Mouse (Mus musculus) adrenal gland, postnatal 10 days (tissue): ENCODE results near the gene Trim39. TPM values are rescaled to one million over a fixed set of nuclear protein-coding genes. Genes with fewer than 3 reads are reported as not detected.

Source experiments
- DNase-seq: peaks from one replicate; pipeline ENCODE4 v3.0.0; 2021; ENCODE audit warnings: mixed read lengths
- long read RNA-seq, 2 experiments: library from polyadenylated mRNA; stranded (forward); transcript quantifications; one replicate each; pipeline ENCODE4 v2.0.0; 2021
- total RNA-seq, 2 experiments: library from RNA; stranded (reverse); gene quantifications; 2 replicates each; pipeline ENCODE4 v1.2.3; 2021

Gene Trim39
- total RNA-seq = 10 to 100 TPM; 13.8 to 17.8 TPM
- long read RNA-seq, experiment 1, transcript Trim39-203 (7 exons, 3,204 nt) = major isoform, 13 of 23 reads
- long read RNA-seq, experiment 1, partial matches to known transcripts = 5 of 23 reads
- long read RNA-seq, experiment 1, other reads (novel, unspliced or antisense) = 3 of 23 reads
- long read RNA-seq, experiment 2, partial matches to known transcripts = 2 of 11 reads
- long read RNA-seq, experiment 2, other reads (novel, unspliced or antisense) = 3 of 11 reads

DNA sequence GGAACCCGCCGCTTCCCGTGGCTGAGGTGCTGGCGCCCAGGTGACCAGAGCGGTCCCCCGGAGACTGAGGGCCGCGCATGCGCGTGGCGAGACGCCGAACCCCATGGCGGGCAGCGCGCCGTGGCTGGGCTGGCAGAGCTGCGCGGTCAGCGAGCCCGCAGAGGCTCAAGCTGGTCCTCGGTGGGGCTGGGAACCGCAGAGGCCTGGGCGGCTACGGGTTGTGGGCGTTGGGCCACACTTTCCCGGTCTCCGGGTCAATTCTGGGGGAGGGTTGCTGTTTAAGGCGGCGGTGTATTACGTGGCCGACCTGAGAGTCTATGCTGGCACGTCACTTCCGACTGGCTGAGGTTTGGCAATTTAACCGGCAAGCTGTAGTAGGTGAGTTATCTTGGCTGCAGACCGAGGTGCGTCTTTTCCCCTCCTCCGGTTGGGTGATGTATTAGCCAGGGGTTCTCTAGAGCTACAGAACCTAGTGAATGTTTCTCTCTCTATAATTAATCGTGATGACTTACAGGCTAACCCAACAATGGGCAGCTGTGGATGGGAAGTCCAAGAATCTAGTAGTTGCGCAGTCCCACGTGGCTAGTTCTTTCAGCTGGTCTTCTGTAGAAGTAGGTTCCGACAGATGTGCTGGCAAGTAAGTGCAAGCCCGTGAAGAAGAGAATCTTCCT, at the start of gene Trim39:
TSS of gene Trim39 (minus strand) at position 662 of the 671 bp plus-strand sequence.
- DNase-seq = no peak

DNA sequence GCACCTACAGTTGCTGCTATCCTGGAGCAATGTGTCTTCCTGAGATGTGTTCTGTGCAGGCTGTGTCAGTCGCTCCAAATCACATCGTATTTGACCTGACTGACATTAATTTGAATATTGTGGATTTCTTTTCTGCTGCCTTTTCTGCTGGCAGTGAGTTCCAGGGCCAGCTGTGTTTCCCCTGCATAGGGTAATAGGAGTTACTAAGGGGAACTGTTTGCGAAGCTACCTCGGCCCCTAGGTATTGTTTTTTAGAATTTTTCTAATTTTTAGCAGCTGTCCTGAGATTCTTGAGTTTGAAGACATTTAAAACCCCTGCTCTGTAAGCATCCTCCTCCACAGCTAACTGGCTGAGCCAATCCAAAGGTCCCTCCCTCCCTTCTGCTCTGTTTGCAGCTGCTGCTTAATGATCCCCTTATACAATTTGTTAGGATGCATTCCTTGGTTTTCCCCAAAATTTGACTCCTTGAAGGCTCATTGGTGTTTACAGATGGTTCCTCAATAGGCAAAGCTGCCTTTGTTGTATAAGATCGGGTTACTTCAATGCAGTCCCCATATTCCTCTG, 43.7 kb upstream of the Trim39 start:
- DNase-seq = no peak

DNA sequence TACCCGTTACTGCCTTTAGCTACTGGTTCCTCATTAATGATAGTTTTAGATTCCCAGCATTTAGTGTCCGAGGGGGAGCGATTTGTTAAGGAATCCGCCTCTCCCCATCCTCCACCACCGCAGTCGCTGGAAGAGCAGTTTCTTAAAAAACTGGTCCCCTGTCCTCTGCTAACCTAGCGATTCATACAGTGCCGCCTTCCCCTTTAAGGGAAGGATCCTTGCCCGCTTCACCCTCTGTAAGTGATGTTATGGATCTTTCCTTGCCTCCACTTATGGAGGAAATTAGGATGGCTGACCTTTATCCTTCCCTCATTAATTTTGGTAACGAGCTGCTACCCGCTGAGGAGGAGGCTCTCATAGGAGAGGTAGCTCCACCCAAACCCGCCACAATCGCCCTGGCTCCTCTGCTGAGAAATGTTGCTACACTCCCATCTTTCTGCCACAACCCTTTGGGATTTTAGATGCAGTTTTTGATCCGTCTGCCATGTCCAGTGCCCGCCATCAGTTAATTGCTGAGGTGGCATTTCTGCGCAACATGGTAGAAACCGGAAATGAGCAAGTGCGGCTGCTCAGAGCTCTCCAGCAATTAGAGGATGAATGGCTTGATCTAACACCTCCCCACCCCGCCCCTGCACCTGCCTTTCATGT, 43.1 kb upstream of the Trim39 start:
- DNase-seq = peak; percentile 51

DNA sequence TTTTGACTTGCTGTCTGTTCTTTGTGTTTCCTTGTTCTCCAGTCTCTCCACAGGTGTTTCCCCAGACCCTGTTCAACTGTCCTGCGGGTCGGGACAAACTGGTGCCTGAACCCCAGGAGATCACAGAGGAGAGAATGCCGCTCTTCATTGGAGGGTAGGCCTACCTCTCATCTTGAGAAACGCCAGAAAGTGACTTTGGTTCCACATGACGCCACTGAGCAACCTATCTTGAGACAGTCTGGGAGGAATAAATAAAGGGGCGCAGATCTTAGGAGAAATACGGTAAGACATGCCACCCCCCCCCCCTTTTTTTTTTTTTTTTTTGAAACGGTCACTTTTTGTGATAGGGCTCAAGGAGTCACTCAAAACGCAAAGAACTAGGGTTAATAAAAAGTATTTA, 42.5 kb upstream of the Trim39 start:
- no peak for DNase-seq

DNA sequence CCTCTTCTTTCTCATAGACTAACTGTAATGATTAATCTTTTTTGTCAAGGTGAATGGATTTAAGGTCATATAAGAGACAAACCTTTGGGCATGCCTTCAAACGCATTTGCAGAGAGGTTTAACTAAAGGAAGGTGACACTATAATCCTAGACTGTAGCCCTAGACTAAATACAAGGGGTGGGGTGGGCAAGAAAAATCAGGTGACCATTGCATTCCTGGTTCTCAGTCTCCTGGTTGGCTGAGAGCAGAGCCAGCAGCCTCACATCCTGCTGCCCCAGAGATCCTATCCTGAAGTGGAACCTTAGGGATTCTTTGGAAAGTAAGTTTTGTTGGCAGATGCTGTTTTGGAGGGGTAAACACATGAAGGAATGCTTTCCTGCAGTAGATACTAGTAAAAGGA, 37.2 kb upstream of the Trim39 start:
- DNase-seq = no peak

DNA sequence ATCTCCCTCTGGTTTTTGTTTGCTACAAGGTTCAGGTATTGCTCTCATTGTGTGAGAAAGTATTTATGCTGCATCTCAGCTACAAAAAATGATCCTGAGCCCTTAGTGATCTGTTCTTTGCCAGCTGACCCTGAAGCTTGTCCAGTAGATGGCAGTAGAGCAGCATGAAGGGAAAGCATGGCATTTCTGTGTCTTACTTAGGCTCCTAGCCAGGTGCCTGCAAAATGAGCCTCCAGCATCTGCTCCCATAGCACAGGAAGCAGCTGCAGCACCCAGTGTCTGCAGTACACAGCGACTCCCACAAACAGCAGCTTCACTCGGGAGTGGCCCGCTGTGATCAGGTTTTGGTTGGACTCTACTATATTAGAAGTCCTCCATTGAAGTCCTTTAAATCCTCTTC, 36.8 kb upstream of the Trim39 start:
- DNase-seq = peak; percentile 77

DNA sequence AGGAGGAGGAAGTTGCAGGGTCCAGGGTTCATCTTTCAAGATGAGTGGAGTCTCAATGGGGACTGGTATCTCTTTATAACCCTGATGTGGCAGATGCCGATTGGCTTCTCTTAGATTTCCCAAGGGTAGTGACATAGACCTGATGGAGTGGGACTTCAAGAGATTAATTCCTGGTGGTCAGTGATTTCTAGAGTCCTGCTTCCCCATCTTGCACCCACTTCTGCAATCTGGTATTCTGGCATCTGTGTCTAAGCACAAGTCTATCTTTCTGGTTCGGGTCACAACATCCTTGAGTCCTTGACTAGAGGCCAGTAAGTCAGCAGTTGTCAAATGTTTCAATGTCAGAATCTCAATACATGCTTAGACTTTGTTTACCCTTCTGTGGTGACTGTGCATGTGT, 14.3 kb upstream of the Trim39 start, which contains the start of gene H2-M10.2:
TSS of gene H2-M10.2 (minus strand) at position 101 of the 400 bp plus-strand sequence.
- DNase-seq = no peak

DNA sequence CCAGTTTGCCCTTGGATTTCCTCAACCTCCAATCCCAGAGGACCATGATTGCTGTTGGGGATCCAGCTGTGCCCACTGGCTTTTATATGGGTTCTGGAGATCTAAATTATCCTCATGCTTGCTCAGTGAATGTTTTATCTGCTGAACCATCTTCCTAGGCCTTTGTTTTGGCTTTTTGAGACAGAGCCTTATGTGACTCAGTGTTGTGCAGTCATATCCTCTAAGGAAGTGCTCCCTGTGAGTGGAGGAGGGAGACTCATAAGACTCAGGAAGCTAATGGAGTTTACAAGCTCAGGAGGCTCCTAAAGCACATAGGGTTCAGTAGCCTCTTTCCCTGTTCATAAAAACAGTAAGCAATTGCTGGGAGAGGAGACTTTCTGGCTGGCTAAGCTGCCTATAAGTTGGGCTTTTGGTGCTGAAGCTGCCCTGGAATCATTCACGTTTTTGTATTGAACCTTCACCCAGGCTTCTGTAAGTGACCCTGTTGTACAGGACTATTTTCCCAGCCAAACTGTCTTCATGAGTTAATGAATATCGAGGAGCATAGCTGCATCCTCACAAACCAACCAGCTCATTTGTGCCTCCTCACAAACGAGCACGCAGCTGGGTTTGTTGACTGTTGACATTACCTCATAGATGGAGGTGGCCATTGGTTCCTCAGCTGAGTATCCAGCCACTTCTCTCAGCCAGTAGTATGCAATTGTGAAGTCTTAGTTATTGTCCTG, 9.6 kb upstream of the Trim39 start:
- no peak for DNase-seq

DNA sequence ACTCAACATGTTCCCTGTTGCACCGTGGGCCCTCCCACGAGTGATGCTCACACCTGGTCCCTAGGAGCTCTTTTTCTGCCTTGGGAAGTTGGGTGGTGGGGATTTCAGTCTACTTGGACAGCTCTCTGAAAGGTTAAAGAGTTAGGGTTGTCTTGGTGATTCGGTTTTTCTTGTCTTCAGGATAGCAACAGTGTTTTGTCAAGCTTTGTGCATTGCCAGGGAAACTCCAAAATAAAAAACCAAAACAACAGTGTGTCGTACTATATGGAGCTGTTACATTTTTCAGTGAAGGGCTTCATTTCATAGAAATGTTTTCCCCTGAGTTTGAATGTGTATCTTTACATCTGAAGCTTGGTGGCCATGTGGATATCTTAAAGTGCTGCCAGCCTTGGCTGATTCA, 2.7 kb upstream of the Trim39 start:
- no peak for DNase-seq

DNA sequence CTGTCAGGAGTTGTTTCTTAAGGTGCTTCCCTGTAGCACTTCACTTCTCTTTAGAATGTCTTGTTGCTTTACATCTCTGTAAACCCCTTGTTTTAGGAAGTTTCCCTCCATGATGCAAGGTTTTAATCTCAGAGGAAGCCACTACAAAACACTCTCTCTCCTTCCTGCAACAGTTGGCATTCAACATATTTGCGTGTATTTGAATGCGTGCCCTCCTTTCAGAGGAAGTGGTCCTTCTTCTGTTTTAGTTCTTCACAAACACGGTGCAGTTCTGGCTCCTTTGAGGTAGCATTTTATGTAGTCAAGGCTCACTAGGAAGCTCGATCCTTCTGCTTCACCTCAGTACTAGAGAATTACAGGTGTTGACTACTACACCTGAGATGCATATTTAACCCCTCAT, 1.7 kb upstream of the Trim39 start:
- no peak for DNase-seq

DNA sequence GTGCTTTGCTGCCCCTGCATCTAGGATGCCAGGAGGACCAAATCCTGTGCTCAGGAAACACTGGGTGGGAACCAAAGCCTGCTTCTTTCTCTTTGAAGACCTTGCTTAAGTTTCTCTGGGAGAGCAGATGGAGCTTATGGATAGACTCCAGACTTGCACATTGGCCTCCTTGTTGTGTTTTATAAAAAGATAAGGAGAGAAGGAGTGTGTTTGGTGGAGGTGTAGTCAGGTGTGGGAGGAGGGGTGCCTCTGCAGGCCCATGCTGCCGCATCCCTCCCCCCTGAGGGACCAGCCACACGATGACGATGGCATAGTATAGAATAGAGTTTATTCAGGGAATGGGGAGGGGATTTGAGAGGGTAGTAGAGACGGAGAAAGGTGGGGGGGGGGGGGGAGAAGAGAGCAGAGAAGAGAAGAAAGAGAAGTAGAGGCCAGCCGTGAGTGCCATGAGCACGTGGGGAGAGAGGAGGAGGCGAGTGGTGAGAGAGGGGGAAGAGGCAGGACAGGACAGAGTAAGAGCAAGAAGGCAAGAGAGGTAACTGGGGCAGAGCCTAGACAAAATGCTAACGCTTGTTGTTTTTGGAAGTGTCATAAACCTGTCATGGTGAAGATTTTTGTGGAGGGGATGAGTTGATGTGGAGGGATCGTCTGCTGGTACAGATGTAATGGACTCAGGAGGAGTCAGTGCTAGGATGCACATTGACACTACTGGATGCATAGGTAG, 758 bp upstream of the Trim39 start:
- DNase-seq = no peak

DNA sequence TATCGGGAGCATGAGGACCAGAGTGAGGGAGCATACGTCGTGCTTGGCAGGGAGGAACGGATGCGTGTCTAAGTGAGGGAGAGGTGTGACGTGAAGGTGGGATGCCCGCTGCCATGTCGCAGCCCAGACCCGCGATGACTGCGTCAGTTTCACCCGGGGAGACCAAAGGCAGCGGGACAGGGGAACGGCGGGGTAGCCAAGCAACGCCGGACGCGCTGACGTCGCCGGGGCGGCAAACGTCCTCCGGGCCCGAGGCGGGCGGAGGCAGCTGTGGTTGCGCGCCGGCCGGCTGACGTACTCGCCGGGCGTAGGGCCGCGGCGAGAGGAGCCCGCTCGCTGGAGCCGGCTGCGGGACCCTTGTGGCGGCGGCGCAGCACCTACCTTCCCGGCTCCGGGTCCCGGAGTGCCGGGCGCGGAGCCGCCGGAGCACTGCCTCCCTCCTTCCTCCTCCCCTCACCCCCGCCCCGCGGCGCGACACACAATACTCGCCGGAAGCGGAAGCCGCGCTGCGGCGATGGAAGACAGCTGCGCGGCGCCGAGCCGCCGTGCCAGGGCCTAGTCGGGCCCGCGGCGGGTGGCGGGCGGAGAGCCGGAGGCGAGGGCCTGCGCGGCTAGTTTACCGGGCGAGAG, 976 bp downstream of the Trim39 start:
- DNase-seq = peak; percentile 91

DNA sequence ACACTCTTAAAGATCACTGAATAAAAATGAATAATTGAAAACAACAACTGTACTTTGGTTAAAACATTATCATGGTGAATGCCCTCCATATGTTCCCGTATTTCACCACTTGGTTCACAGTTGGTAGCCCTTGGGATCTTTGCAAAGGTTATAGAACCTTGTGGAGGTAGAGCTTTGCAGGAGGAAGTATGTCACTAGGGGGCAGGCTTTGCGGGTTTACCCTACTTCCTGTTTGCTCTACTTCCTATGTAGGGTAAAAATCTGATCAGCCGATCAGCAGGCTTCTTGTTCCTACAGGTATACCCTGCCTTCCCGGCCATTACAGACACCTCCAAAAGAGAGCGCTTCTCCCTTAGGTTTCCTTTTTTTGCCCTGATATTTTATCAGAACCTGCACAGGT, 6.2 kb downstream of the Trim39 start:
- DNase-seq = no peak

DNA sequence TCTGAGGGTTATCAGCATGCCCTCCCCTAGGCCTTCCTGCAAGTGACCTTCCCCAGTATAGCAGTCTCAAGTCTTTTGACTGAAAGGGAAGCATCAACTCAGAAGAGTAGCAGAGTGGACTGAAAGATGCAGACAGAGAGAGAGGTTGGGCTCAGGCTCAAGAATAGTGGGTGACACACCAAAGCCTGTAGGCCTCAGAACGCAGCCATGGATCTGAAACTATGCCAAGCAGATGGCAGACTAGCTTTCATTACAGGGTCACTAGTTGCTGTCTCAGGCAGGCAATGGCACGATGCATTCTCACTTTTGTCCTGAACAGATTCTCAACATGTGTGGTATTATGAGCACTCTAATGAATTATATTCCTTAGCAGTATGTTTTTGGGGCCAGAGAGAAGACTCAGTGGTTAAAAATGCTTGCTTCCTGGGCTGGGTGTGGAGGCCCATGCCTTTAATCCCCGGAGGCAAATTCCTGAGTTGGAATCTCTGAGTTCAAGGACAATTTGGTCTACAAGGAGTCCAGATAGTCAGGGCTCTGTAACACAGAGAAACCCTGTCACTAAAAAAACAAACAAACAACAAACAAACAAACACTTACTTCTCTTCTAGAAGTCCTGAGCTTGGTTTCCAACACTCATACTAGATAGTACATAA, 7.6 kb downstream of the Trim39 start:
- DNase-seq = no peak

DNA sequence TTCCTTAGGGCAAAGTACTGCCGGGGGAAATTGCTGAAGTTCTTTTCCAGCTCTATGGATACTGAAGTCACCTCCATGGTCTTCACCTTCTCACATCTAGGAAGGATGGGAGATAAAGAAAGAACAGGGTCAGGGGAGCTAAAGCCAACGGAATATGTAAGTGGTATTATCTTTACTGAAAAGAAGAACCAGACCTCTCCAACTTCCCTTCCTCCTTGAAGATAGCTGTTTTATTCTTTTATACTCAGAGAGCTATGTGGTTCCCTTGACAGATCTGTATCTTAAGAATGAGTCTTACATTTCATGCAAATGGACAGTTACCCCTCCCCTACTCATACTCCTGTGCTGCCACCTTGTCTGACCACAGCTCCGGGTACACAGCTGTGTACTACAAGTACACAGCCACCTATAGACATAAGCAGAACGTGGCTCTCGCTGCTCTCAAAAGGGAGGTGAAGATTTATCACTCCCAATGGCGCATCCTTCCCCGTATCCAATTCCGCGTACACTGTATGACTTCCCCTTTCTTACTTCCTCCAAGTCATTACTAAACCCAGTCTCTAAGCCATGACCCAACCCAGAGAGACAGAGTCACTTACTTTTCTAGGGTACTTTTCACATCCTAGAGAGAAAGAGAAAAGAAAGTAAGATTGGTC, 10.4 kb downstream of the Trim39 start:
- no peak for DNase-seq

DNA sequence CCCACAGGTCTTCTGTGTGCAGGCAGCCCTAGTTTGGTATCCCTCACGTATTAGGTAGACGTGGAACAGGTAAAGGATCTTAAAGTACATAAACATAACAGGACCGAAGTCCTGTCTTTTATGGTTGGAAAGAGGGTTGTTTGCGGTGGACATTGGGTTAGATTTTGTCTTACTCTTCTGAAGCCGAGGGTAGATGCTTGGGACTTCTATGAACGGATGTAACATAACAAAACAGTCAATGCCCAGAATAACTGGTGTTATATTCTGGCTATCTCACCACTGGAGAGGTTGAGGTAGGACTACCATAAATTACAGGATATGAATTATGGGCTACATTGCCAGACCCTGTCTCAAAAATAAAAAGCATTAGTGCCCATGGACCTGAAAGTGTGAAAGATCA, 14.1 kb downstream of the Trim39 start, which contains the start of gene Rpp21:
TSS of gene Rpp21 (minus strand) at position 101 of the 400 bp plus-strand sequence.
- no peak for DNase-seq

DNA sequence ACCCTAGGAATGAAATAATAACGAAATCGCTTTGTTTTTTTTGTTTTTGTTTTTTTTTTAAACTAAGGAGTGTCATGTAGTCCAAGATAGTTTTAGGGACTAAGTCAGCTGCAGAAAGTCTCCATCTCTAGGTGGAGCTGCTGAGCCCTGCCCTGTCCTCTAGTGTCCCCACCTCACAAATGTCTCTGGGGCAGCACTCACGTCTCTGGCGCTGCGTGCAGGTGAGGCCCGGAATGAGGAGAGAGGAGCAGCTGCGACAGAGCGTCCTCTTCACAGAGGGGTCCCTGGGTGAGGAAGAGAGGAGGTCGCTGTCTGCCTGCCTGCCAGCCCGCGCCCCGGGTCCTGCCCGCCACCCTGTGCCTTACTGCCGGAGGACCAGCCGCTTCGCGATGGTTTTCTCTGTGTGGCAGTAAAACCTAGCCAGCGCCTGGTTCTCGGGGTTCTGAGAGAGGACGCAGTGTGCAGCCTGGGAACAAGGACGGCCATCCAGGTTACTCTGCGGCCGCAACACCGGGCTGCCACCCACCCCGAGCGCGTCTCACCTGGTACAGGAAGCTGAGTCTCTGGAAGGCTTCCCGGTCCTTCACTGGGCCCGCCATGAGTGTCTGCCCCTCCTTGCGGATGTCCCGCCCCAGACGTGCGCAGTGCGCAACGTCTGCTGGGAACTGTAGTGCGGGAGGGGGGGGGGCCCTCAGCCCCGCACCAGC, 14.7 kb downstream of the Trim39 start:
- peak; percentile 87 for DNase-seq

DNA sequence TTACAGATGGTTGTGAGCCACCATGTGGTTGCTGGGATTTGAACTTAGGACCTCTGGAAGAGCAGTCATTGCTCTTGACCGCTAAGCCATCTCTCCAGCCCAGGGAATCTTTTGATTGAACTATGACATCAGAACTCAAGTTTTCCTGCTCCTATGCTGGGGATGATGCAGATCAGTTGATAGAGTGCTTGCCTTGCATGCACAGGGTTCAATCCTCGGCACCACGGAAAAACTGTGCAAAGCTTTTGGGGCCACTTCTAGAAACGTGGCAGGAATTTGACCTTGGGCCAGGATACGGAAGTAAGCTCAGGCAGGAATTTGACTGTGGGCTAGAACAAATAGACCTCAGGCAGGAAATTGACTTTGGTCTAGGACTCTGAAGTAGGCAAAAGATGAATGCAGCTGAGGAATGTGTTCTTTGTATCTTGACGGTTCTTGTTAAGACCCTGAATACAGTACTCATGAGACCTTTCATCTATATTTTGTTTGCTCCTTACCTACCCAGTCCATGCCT, 18.9 kb downstream of the Trim39 start:
- no peak for DNase-seq

DNA sequence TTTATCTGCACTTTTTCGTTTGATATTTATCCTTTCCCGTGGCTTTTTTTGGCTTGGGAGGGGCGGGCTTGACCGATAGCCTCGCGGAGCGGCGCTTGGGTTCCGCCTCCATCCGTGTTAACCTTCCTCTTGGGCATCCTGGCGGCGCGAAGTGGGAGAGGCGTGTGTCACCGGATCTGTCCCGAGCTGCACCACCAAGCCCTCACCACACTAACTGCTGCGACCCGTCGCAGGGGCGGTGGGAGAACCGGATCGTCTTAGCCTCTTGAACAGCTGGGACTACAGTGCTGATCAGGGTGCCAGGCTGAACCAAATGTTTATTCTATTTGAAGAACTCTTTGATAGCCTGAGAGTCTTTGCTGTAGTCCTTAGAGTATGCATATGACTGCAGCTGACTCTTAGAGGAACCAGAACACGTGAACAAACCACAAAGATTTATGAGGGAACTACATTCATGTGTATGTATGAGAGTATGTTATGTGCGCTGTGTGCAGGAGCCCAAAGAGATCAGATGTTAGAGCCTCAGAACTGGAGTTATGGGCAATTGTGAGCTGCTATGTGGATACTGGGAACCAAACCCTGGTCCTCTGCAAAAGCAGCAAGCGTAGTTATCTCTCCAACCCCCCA, 19.7 kb downstream of the Trim39 start:
- peak; percentile 48 for DNase-seq
